Mouse (Mus musculus): ENCODE data around the gene Ifitm10.

DNA sequence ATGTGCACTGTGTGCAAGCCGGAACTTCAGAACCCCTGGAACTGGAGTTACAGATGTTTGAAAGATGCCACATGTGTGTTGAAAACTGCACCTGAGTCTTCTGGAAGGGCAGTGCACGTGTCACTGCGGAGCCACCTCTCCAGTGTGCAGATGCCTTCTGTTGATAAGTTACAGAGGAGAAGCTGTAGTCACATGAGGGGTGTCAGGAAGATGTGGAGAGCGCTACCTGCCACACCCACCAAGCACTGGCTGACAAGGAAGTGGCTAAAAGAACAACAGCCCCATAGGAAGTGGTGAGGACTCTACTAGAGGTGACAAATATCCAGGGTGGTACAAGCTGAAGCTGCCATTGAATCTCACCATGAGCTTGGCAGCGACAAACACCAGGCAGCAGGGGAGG is 19.7 kb downstream of the Ifitm10 start:
- TF ChIP-seq POLR2A (IDR thresholded peaks at IDR 0.05; ENCODE audit: low read depth, low read length) (no peak), MAFK (IDR thresholded peaks at IDR 0.05; ENCODE audit: insufficient replicate concordance, low read length) (no peak), CTCF (conservative IDR thresholded peaks at IDR 0.05 in 1 of 2, IDR thresholded peaks at IDR 0.05 in 1 of 2; ENCODE audit: low read depth in 2 of 2, low read length in 2 of 2) (no peak), NELFE (IDR thresholded peaks at IDR 0.05; ENCODE audit: low read depth, low read length) (no peak)
